Mouse (Mus musculus) embryo, embryonic 10.5 days (tissue): ENCODE measurements around the gene Nsun3.

Experiments used
- DNase-seq: peaks from one replicate; pipeline ENCODE4 v3.0.0-alpha.2; 2015; ENCODE audit warnings: low spot score

Gene Nsun3

GRCm38 (mm10) chr16:62786621-62787331 is at the start of gene Nsun3:
Nsun3 (minus strand) TSS chr16:62786818.
- DNase-seq: peak; percentile 98

- DNase-seq: no peak
Observed at GRCm38 (mm10) chr16:62834016-62834735, 47.6 kb upstream of the Nsun3 start.

GRCm38 (mm10) chr16:62832481-62832880 is 45.9 kb upstream of the Nsun3 start:
- peak; percentile 77 for DNase-seq

- DNase-seq: no peak
Observed at GRCm38 (mm10) chr16:62832027-62832426, 45.4 kb upstream of the Nsun3 start.

- DNase-seq: peak; percentile 76
Observed at GRCm38 (mm10) chr16:62826156-62827001, 39.8 kb upstream of the Nsun3 start.

GRCm38 (mm10) chr16:62822472-62822871 is 35.9 kb upstream of the Nsun3 start:
- DNase-seq: no peak

GRCm38 (mm10) chr16:62814491-62814890 is 27.9 kb upstream of the Nsun3 start, which contains the start of gene Stx19:
Stx19 (plus strand) TSS chr16:62814676.
- no peak for DNase-seq

GRCm38 (mm10) chr16:62813790-62814189 is 27.2 kb upstream of the Nsun3 start:
- DNase-seq: no peak

GRCm38 (mm10) chr16:62810855-62811254 is 24.2 kb upstream of the Nsun3 start:
- no peak for DNase-seq

GRCm38 (mm10) chr16:62807249-62807979 is 20.8 kb upstream of the Nsun3 start:
- DNase-seq: peak; percentile 10

GRCm38 (mm10) chr16:62804621-62805020 is 18.0 kb upstream of the Nsun3 start:
- no peak for DNase-seq

- DNase-seq: no peak
Observed at GRCm38 (mm10) chr16:62799839-62800238, 13.2 kb upstream of the Nsun3 start.

GRCm38 (mm10) chr16:62799426-62799825 is 12.8 kb upstream of the Nsun3 start:
- DNase-seq: no peak

- no peak for DNase-seq
Observed at GRCm38 (mm10) chr16:62798808-62799207, 12.2 kb upstream of the Nsun3 start.

GRCm38 (mm10) chr16:62796608-62797007 is 10.0 kb upstream of the Nsun3 start:
- DNase-seq: no peak

- DNase-seq: peak; percentile 36
Observed at GRCm38 (mm10) chr16:62782229-62782628, 4.4 kb downstream of the Nsun3 start.

- DNase-seq: peak; percentile 24
Observed at GRCm38 (mm10) chr16:62778282-62778681, 8.3 kb downstream of the Nsun3 start.

GRCm38 (mm10) chr16:62776034-62776433 is 10.6 kb downstream of the Nsun3 start:
- DNase-seq: no peak

GRCm38 (mm10) chr16:62773462-62773861 is 13.2 kb downstream of the Nsun3 start:
- no peak for DNase-seq

GRCm38 (mm10) chr16:62758340-62758739 is 28.3 kb downstream of the Nsun3 start:
- DNase-seq: peak; percentile 60

GRCm38 (mm10) chr16:62755307-62755706 is 31.3 kb downstream of the Nsun3 start:
- DNase-seq: no peak

- DNase-seq: no peak
Observed at GRCm38 (mm10) chr16:62753597-62753996, 33.0 kb downstream of the Nsun3 start.
